ENCODE assay signal across 25 mouse cellular contexts in the genomic region with DNA sequence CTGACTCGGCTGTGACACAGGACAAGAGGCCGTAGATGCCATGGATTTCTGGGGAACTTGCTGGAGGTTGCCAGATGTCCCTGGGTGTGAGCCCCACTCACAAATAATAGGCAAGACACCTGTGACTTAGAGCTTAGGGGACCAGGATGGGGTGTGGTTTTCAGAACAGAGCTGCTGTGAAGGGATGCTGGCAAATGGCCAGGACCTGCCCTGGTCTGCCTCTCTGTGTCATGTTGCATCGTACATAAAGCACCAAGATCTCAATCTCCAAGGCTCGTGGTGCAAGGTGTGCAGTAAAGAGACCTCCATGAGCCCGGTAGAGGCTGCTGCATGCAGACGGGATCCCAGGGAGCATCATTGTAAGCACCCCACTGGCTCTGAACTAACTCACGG.
DNase-seq lines count a peak whose midpoint lies in the region; ATAC-seq and TF ChIP-seq lines count a peak whose summit lies in the region.
"Had no signal": no experiment of that assay in that cellular context is flagged by ENCODE, and none has a peak within 500 bp of the region (broad histone marks: within the 10 kb centered on the region; RNA-seq: fewer than 3 reads in every experiment).

No protein-coding gene starts in this region.

- H3K9me3 ChIP-seq in forebrain, embryonic 14.5 days (replicated peaks; ENCODE audit: control insufficient read depth, low read length): no peaks in the 10 kb centered on the region
- no peaks in the 10 kb centered on the region for H3K9me3 ChIP-seq in forebrain, postnatal 0 days (ENCODE audit: low read length)
- no peaks in the 10 kb centered on the region for H3K9me3 ChIP-seq in lung, embryonic 14.5 days (ENCODE audit: low read depth, low read length)
- no peaks in the 10 kb centered on the region for H3K9me3 ChIP-seq in embryonic facial prominence, embryonic 15.5 days (replicated peaks)
- H3K9me3 ChIP-seq: forebrain, embryonic 13.5 days; heart, embryonic 12.5 days; hindbrain, embryonic 13.5 days; limb, embryonic 15.5 days; lung, embryonic 15.5 days; midbrain, embryonic 10.5 days; neural tube, embryonic 15.5 days had no signal

- DNase-seq in forebrain, embryonic 14.5 days (ENCODE audit: low spot score): peak; percentile 15
- DNase-seq in forebrain, postnatal 0 days: no peak
- DNase-seq in lung, embryonic 14.5 days: peak; percentile 33
- DNase-seq in lung, postnatal 36 days: no peak
- peak; percentile 48 for DNase-seq in thymus, postnatal 4 days
- DNase-seq in thymus, postnatal 10 days (ENCODE audit: low spot score in 2 of 2): no peak
- no peak for DNase-seq in layer of hippocampus, adult 2 months (ENCODE audit: low spot score in 2 of 2)
- DNase-seq: adrenal gland, postnatal 10 days; cerebellum, adult 8-10 months; gastrocnemius, postnatal 14 days; heart, adult 18-20 months; kidney, adult 9 months; right cerebral cortex, postnatal 14 days; spleen, adult 18-20 months had no signal

- H3K36me3 ChIP-seq in forebrain, embryonic 14.5 days (ENCODE audit: control insufficient read depth, insufficient read depth, low read length): no peaks in the 10 kb centered on the region
- H3K36me3 ChIP-seq in forebrain, postnatal 0 days (ENCODE audit: insufficient read depth): no peaks in the 10 kb centered on the region
- H3K36me3 ChIP-seq in lung, embryonic 14.5 days (ENCODE audit: insufficient read depth): no peaks in the 10 kb centered on the region
- H3K36me3 ChIP-seq in embryonic facial prominence, embryonic 15.5 days: no peaks in the 10 kb centered on the region
- H3K36me3 ChIP-seq: heart, embryonic 12.5 days; hindbrain, embryonic 13.5 days; limb, embryonic 15.5 days; lung, embryonic 15.5 days; midbrain, embryonic 10.5 days; neural tube, embryonic 15.5 days had no signal

- H3K27ac ChIP-seq in forebrain, embryonic 14.5 days (ENCODE audit: low read depth, low read length): no peak overlapping the region
- no peak overlapping the region for H3K27ac ChIP-seq in forebrain, postnatal 0 days (ENCODE audit: low read depth, low read length)
- H3K27ac ChIP-seq in lung, embryonic 14.5 days (ENCODE audit: low read depth): no peak overlapping the region
- peak overlapping the region; percentile 72; the same call in 1 of the 2 replicates for H3K27ac ChIP-seq in embryonic facial prominence, embryonic 15.5 days (replicated peaks)
- H3K27ac ChIP-seq in layer of hippocampus, adult 2 months: no peak overlapping the region
- H3K27ac ChIP-seq: forebrain, embryonic 13.5 days; hindbrain, embryonic 13.5 days; limb, embryonic 15.5 days; liver, embryonic 14.5 days; lung, embryonic 15.5 days; neural tube, embryonic 15.5 days had no signal

- TF ChIP-seq CTCF in forebrain, postnatal 0 days (IDR thresholded peaks at IDR 0.05; ENCODE audit: low read depth): no peak
- no peak for TF ChIP-seq CTCF in lung, embryonic 14.5 days (IDR thresholded peaks at IDR 0.05; ENCODE audit: low read depth)
- TF ChIP-seq CTCF in layer of hippocampus, adult 2 months (conservative IDR thresholded peaks at IDR 0.05): no peak

- no peak overlapping the region for H3K9ac ChIP-seq in forebrain, embryonic 14.5 days (ENCODE audit: low read length)
- H3K9ac ChIP-seq in forebrain, postnatal 0 days: no peak overlapping the region
- H3K9ac ChIP-seq in lung, embryonic 14.5 days: no peak overlapping the region
- H3K9ac ChIP-seq in embryonic facial prominence, embryonic 15.5 days: no peak overlapping the region
- H3K9ac ChIP-seq: forebrain, embryonic 13.5 days; heart, embryonic 12.5 days; hindbrain, embryonic 13.5 days; limb, embryonic 15.5 days; liver, embryonic 14.5 days; lung, embryonic 15.5 days; neural tube, embryonic 15.5 days had no signal

- no peak overlapping the region for H3K4me3 ChIP-seq in forebrain, embryonic 14.5 days (ENCODE audit: low read depth, low read length)
- no peak overlapping the region for H3K4me3 ChIP-seq in forebrain, postnatal 0 days (ENCODE audit: low read depth, low read length)
- no peak overlapping the region for H3K4me3 ChIP-seq in lung, embryonic 14.5 days (ENCODE audit: low read depth, low read length)
- no peak overlapping the region for H3K4me3 ChIP-seq in embryonic facial prominence, embryonic 15.5 days (replicated peaks)
- H3K4me3 ChIP-seq in layer of hippocampus, adult 2 months: no peak overlapping the region
- H3K4me3 ChIP-seq: erythroblast, embryonic 14.5 days; forebrain, embryonic 13.5 days; heart, embryonic 12.5 days; hindbrain, embryonic 13.5 days; limb, embryonic 15.5 days; lung, embryonic 15.5 days; midbrain, embryonic 10.5 days; neural tube, embryonic 15.5 days had no signal

- no peak for ATAC-seq in forebrain, embryonic 14.5 days
- no peak for ATAC-seq in forebrain, postnatal 0 days
- no peak for ATAC-seq in lung, embryonic 14.5 days (ENCODE audit: insufficient read depth)
- 0 out of 2 replicates have a peak, but pooled peaks have one; percentile 21 for ATAC-seq in embryonic facial prominence, embryonic 15.5 days (ENCODE audit: insufficient number of reproducible peaks, low FRiP score, low TSS enrichment, low read depth)
- ATAC-seq: forebrain, embryonic 13.5 days; intestine, embryonic 16.5 days had no signal

- H3K4me1 ChIP-seq in forebrain, embryonic 14.5 days (ENCODE audit: control insufficient read depth, insufficient read depth, low read length): no peaks in the 10 kb centered on the region
- no peaks in the 10 kb centered on the region for H3K4me1 ChIP-seq in forebrain, postnatal 0 days (ENCODE audit: insufficient read depth)
- H3K4me1 ChIP-seq in lung, embryonic 14.5 days (ENCODE audit: insufficient read depth): peaks cover 3% of the 10 kb centered on the region; the same call in 1 of the 2 replicates
- peaks cover 15% of the 10 kb centered on the region for H3K4me1 ChIP-seq in embryonic facial prominence, embryonic 15.5 days
- H3K4me1 ChIP-seq: lung, embryonic 15.5 days; midbrain, embryonic 10.5 days had no signal

- no peaks in the 10 kb centered on the region for H3K27me3 ChIP-seq in forebrain, embryonic 14.5 days (replicated peaks; ENCODE audit: control insufficient read depth, insufficient read depth, low read length)
- no peaks in the 10 kb centered on the region for H3K27me3 ChIP-seq in forebrain, postnatal 0 days (ENCODE audit: insufficient read depth, low read length)
- no peaks in the 10 kb centered on the region for H3K27me3 ChIP-seq in lung, embryonic 14.5 days (ENCODE audit: insufficient read depth, low read length)
- H3K27me3 ChIP-seq in embryonic facial prominence, embryonic 15.5 days: no peaks in the 10 kb centered on the region
- H3K27me3 ChIP-seq: forebrain, embryonic 13.5 days; heart, embryonic 12.5 days; hindbrain, embryonic 13.5 days; limb, embryonic 15.5 days; lung, embryonic 15.5 days; neural tube, embryonic 15.5 days had no signal

- WGBS in forebrain, embryonic 14.5 days: 65% methylated on average over 7 of the region's 7 CpGs
- 53% methylated on average over 7 of the region's 7 CpGs for WGBS in forebrain, postnatal 0 days
- 66% methylated on average over 7 of the region's 7 CpGs for WGBS in lung, embryonic 14.5 days
- 60% methylated on average over 7 of the region's 7 CpGs for WGBS in embryonic facial prominence, embryonic 15.5 days

- no peak overlapping the region for H3K4me2 ChIP-seq in forebrain, embryonic 14.5 days (ENCODE audit: low read length)
- H3K4me2 ChIP-seq in forebrain, postnatal 0 days (ENCODE audit: low read depth): no peak overlapping the region
- no peak overlapping the region for H3K4me2 ChIP-seq in lung, embryonic 14.5 days
- H3K4me2 ChIP-seq in embryonic facial prominence, embryonic 15.5 days (replicated peaks): no peak overlapping the region
- H3K4me2 ChIP-seq: forebrain, embryonic 13.5 days; heart, embryonic 12.5 days; hindbrain, embryonic 13.5 days; limb, embryonic 15.5 days; lung, embryonic 15.5 days; neural tube, embryonic 15.5 days had no signal

Comparison
In these comparisons a context has a peak if more than half of its experiments do, and no peak if none do; other contexts are left out.
1. DNase-seq: peak in forebrain, embryonic 14.5 days (single experiment), lung, embryonic 14.5 days (single experiment) and thymus, postnatal 4 days (single experiment); none in forebrain, postnatal 0 days (single experiment), lung, postnatal 36 days (single experiment), thymus, postnatal 10 days (0 of 2) and layer of hippocampus, adult 2 months (0 of 2).